Mouse (Mus musculus) lung, embryonic 14.5 days (tissue): ENCODE data around the gene Tmem140. TPM values are rescaled to one million over a fixed set of nuclear protein-coding genes. Genes with fewer than 3 reads are reported as not detected.

Experiments
- ATAC-seq: fragments of 200-750 bp; cut with Nextera tagmentation; 2 replicates; pipeline ENCODE4 v1.8.0; 2017; ENCODE audit warnings: mild to moderate bottlenecking, moderate TSS enrichment, moderate library complexity; ENCODE audit not compliant: insufficient read depth
- DNase-seq: peaks from one replicate; pipeline ENCODE4 v3.0.0-alpha.2; 2015
- H3K27ac ChIP-seq: fragments of 300-500 bp; sonication (generic); 2 replicates; pipeline ENCODE4 v1.5.1; 2014; ENCODE audit warnings: low read depth, mild to moderate bottlenecking, moderate library complexity
- H3K27me3 ChIP-seq: fragments of 300-500 bp; sonication (generic); 2 replicates; pipeline ENCODE4 v1.6.1; 2014; ENCODE audit warnings: low read length, control low read depth; ENCODE audit not compliant: insufficient read depth
- H3K36me3 ChIP-seq: fragments of 300-500 bp; sonication (generic); 2 replicates; pipeline ENCODE4 v1.6.1; 2014; ENCODE audit warnings: control low read depth; ENCODE audit not compliant: insufficient read depth
- H3K4me1 ChIP-seq: fragments of 300-500 bp; sonication (generic); 2 replicates; pipeline ENCODE4 v1.6.1; 2014; ENCODE audit warnings: antibody characterized with exemption, control low read depth; ENCODE audit not compliant: insufficient read depth
- H3K4me2 ChIP-seq: fragments of 300-500 bp; sonication (generic); 2 replicates; pipeline ENCODE4 v1.6.1; 2014; ENCODE audit warnings: mild to moderate bottlenecking
- H3K4me3 ChIP-seq: fragments of 300-500 bp; sonication (generic); 2 replicates; pipeline ENCODE4 v1.5.1; 2014; ENCODE audit warnings: low read depth, low read length
- H3K9ac ChIP-seq: fragments of 300-500 bp; sonication (generic); 2 replicates; pipeline ENCODE4 v1.6.1; 2014
- H3K9me3 ChIP-seq: fragments of 300-500 bp; sonication (generic); 2 replicates; pipeline ENCODE4 v1.6.1; 2016; ENCODE audit warnings: low read depth, low read length, control low read depth
- CTCF ChIP-seq: IDR thresholded peaks from 2 replicates; pipeline ENCODE4 v1.5.1; 2016; ENCODE audit warnings: antibody characterized with exemption, low read depth
- WGBS: fragments of 180-500 bp; shearing (Covaris S2); extraction: QIAGEN DNeasy Blood & Tissue Kit; methylation state at CpG from one replicate; pipeline ENCODE4 v1.1.7; 2014; 5-methylcytosine and 5-hydroxymethylcytosine counted together
- polyA plus RNA-seq: library from polyadenylated mRNA; unstranded; fragments of >200 nt; fragmentation: Nextera tagmentation; extraction: Ambion mirVana; gene quantifications from 2 replicates; pipeline ENCODE4 v1.2.1, GENCODE M21; 2014

Tmem140 gene
- polyA plus RNA-seq, 1 experiment from 2014 or later, result 2.7 TPM

GRCm38 (mm10) chr6:34865711-34866593 is 3.0 kb downstream of the Tmem140 start:
- no peaks in the 10 kb centered on the region for H3K27me3 ChIP-seq
- no peak for TF ChIP-seq CTCF
- DNase-seq (peak; percentile 62), ATAC-seq (peak; percentile 71)
- no peak overlapping the region for H3K9ac ChIP-seq
- H3K36me3 ChIP-seq, result no peaks in the 10 kb centered on the region
- WGBS, result 39% methylated on average over 7 of the region's 7 CpGs
- no peak overlapping the region for H3K4me2 ChIP-seq
- H3K27ac ChIP-seq, result peak overlapping the region; percentile 66
- H3K4me1 ChIP-seq, result peaks cover 31% of the 10 kb centered on the region
- no peak overlapping the region for H3K4me3 ChIP-seq
- no peaks in the 10 kb centered on the region for H3K9me3 ChIP-seq

GRCm38 (mm10) chr6:34866786-34867185 is 3.8 kb downstream of the Tmem140 start:
- Histone ChIP-seq H3K9ac (no peak overlapping the region), H3K27me3 (no peaks in the 10 kb centered on the region), H3K4me2 (no peak overlapping the region), H3K4me1 (peaks cover 32% of the 10 kb centered on the region), H3K9me3 (no peaks in the 10 kb centered on the region), H3K4me3 (no peak overlapping the region), H3K36me3 (no peaks in the 10 kb centered on the region), H3K27ac (peak overlapping the region; percentile 51; the same call in 1 of the 2 replicates)
- DNase-seq, result no peak
- WGBS, result 56% methylated on average over 8 of the region's 8 CpGs
- no peak for TF ChIP-seq CTCF
- ATAC-seq, result no peak

DNA sequence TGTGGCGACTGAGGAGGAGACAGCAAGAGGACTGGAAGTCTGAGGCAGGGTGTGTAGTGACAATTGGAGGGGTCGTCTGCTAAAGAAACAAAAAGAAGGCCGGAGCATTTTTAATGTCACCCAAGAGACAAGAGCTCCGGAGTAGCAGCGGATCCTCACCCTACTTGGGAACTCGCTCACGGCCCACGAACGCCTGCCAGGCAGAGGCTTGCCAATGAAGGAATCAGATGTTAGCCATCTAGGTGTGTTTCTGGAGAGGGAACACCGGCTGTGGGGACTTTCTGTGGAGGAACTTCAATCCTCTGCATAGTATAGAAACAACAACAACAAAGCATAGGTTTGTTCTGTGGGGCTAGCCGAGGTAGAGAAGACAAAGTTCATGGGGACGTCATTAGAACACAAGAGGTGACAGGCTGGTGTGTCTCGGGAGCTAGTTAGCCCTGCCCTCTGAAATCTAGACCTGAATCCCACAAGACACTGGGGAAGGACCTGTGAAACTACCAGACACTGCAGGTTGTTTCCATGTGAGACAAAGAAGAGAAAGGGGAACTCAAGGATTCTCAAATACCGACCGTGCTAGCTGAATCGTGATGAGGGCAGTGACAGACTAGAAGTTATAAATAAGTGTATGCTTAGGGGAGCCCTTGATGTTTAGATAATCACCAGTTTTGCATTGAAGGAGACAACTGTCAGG is 4.5 kb downstream of the Tmem140 start:
- Histone ChIP-seq H3K4me2 (no peak overlapping the region), H3K9me3 (no peaks in the 10 kb centered on the region), H3K27me3 (no peaks in the 10 kb centered on the region), H3K27ac (no peak overlapping the region), H3K9ac (no peak overlapping the region), H3K36me3 (0 out of 2 replicates have a peak, but pooled peaks cover under 1% of the 10 kb centered on the region), H3K4me1 (peaks cover 32% of the 10 kb centered on the region), H3K4me3 (no peak overlapping the region)
- DNase-seq (no peak), ATAC-seq (no peak)
- TF ChIP-seq CTCF, result no peak
- WGBS, result 81% methylated on average over 16 of the region's 16 CpGs

- no peak overlapping the region for H3K9ac ChIP-seq
- no peak for ATAC-seq
- 62% methylated on average over 10 of the region's 10 CpGs for WGBS
- no peaks in the 10 kb centered on the region for H3K27me3 ChIP-seq
- no peak overlapping the region for H3K27ac ChIP-seq
- H3K4me1 ChIP-seq, result peaks cover 32% of the 10 kb centered on the region
- no peak overlapping the region for H3K4me2 ChIP-seq
- H3K9me3 ChIP-seq, result no peaks in the 10 kb centered on the region
- 0 out of 2 replicates have a peak, but pooled peaks cover 3% of the 10 kb centered on the region for H3K36me3 ChIP-seq
- H3K4me3 ChIP-seq, result no peak overlapping the region
- DNase-seq, result no peak
- no peak for TF ChIP-seq CTCF
Measured at GRCm38 (mm10) chr6:34867995-34868350, 5.0 kb downstream of the Tmem140 start.

GRCm38 (mm10) chr6:34868507-34869217 is 5.7 kb downstream of the Tmem140 start:
- WGBS, result 63% methylated on average over 20 of the region's 20 CpGs
- DNase-seq (no peak), ATAC-seq (no peak)
- no peak for TF ChIP-seq CTCF
- no peak overlapping the region for H3K4me2 ChIP-seq
- H3K27ac ChIP-seq, result no peak overlapping the region; the same call in 1 of the 2 replicates
- H3K4me1 ChIP-seq, result peaks cover 32% of the 10 kb centered on the region
- no peaks in the 10 kb centered on the region for H3K9me3 ChIP-seq
- no peak overlapping the region for H3K4me3 ChIP-seq
- H3K27me3 ChIP-seq, result no peaks in the 10 kb centered on the region
- no peak overlapping the region for H3K9ac ChIP-seq
- 0 out of 2 replicates have a peak, but pooled peaks cover 5% of the 10 kb centered on the region for H3K36me3 ChIP-seq

- WGBS, result 43% methylated on average over 13 of the region's 13 CpGs
- peak; percentile 71 for DNase-seq
- Histone ChIP-seq H3K9ac (no peak overlapping the region), H3K4me3 (no peak overlapping the region), H3K27ac (peak overlapping the region; percentile 60; the same call in 1 of the 2 replicates), H3K4me1 (peaks cover 32% of the 10 kb centered on the region), H3K4me2 (peak overlapping the region; percentile 7), H3K36me3 (peaks cover 10% of the 10 kb centered on the region; the same call in 1 of the 2 replicates), H3K27me3 (no peaks in the 10 kb centered on the region), H3K9me3 (no peaks in the 10 kb centered on the region)
- TF ChIP-seq CTCF, result no peak
- no peak for ATAC-seq
Measured at GRCm38 (mm10) chr6:34869225-34869915, 6.4 kb downstream of the Tmem140 start.
